In the genomic region with DNA sequence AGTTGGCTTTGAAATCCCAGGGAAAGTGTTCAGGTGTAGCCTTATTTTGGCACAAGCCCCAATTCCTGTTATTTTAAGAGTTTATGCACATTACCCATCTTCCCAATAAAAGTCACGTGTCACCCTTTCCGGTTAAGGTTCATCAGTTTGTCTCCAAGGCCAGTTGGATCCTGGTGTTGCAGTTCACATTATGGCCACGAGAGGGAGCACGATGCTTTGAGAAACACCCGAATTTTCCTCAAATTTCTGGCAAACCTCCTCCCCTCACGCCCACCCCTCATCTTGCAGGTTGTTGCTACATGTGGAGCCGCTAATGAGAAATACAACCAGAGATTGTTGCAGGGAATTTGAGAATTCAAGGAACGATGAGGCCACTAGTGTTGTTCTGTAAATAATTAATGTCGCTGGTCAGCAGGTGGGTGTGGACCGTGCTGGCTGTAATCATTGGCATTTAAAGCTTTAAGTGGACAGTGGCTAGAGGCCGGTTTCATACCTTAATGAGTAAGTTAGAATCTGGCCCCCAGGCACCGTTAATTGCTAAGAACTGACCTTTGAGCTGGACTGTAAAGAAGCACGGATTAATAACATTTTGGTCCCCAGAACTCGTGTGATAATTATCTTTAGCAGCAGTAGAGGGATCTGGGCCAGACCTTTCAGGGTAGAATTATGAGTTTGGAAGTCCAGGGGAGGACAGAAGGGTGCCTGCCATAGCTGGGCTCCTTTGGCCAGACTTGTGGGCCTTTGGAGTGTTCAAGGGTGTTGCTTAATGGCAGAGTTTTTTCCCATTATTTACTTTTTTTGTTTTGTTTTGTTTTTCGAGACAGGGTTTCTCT, we compare ENCODE assay signal across 8 mouse cellular contexts. TPM values are rescaled to one million over a fixed set of nuclear protein-coding genes. Genes with fewer than 3 reads are reported as not detected.
A peak's percentile ranks its signal among the peaks of the same experiment; 100 is the strongest.
DNase-seq lines count a peak whose midpoint lies in the region; ATAC-seq and TF ChIP-seq lines count a peak whose summit lies in the region.

No protein-coding gene starts in this region.

- DNase-seq in R1 (ENCODE audit: low read depth, low spot score), result peak; percentile 82
- peak; percentile 68 to 80 for DNase-seq in cerebellum, postnatal 36 days
- peak; percentile 66 to 73 for DNase-seq in frontal cortex, postnatal 36 days (ENCODE audit: low spot score in 2 of 2)
- DNase-seq in hindlimb bud, embryonic 11.5 days (ENCODE audit: extremely low spot score, low read depth, low spot score), result peak; percentile 86
- peak; percentile 64 to 76 for DNase-seq in left cerebral cortex, adult 2 months (ENCODE audit: extremely low spot score in 1 of 2, low spot score in 2 of 2)
- DNase-seq in right cerebral cortex, postnatal 25 days, result peak; percentile 52

- TF ChIP-seq CTCF in left cerebral cortex, adult 2 months (IDR thresholded peaks at IDR 0.05), result peak; percentile 94

- H3K4me3 ChIP-seq in left cerebral cortex, adult 2 months, result no peak overlapping the region

- H3K27ac ChIP-seq in left cerebral cortex, adult 2 months, result no peak overlapping the region

- ATAC-seq in megakaryocyte, adult 5-6 weeks (ENCODE audit: poor library complexity, severe bottlenecking), result peak; percentile 69
- no peak for ATAC-seq in megakaryocyte-erythroid progenitor cell, adult 5-6 weeks (replicated peaks; ENCODE audit: low FRiP score, low TSS enrichment, poor library complexity, severe bottlenecking)

- intact Hi-C loops in left cerebral cortex, adult 2 months (cut with DNase I), result loop anchor here (1.0 to 10.0 kb wide), 5 partner anchors 315 to 734 kb away; no protein-coding TSS in a partner anchor

RNA-seq across cellular contexts. Expression of a gene that starts 49.2 kb away (rescaled TPM):
- total RNA-seq in left cerebral cortex, adult 2 months (2021), result 10 to 100 TPM; 71.9 to 85.0 TPM
- total RNA-seq in megakaryocyte, adult 5-6 weeks (2015), result 45.4 and 53.3 TPM in 2 replicates
- total RNA-seq in megakaryocyte, adult 5-6 weeks (2017), result 76.6 and 88.4 TPM in 2 replicates
- total RNA-seq in megakaryocyte-erythroid progenitor cell, adult 5-6 weeks (2014; fragmentation: Nextera tagmentation), result 64.5 and 77.5 TPM in 2 replicates
- total RNA-seq in megakaryocyte-erythroid progenitor cell, adult 5-6 weeks (2017), result 105 and 107 TPM in 2 replicates
